In genomic region chr4:133908051-133908450, GRCm38 (mm10) we compare ENCODE assay signal across 29 mouse cellular contexts. TPM values are rescaled to one million over a fixed set of nuclear protein-coding genes. Genes with fewer than 3 reads are reported as not detected.
DNase-seq lines count a peak whose midpoint lies in the region; ATAC-seq and TF ChIP-seq lines count a peak whose summit lies in the region.
"Had no signal": no experiment of that assay in that cellular context is flagged by ENCODE, and none has a peak within 500 bp of the region (broad histone marks: within the 10 kb centered on the region; RNA-seq: fewer than 3 reads in every experiment).

No protein-coding gene starts in this region.

- WGBS in liver, embryonic 15.5 days (ENCODE audit: insufficient replicate concordance): 49% methylated on average over 6 of the region's 6 CpGs
- WGBS in lung, adult 2 months: 65% methylated on average over 6 of the region's 6 CpGs
- WGBS in kidney, adult 2 months: 80% methylated on average over 6 of the region's 6 CpGs

- H3K27me3 ChIP-seq in liver, embryonic 15.5 days: no peaks in the 10 kb centered on the region
- H3K27me3 ChIP-seq in kidney, adult 2 months (replicated peaks; ENCODE audit: control insufficient read depth, insufficient read depth, low read length): no peaks in the 10 kb centered on the region
- H3K27me3 ChIP-seq: forebrain, embryonic 12.5 days; heart, embryonic 13.5 days; hindbrain, embryonic 15.5 days; limb, embryonic 15.5 days; midbrain, embryonic 15.5 days; neural tube, embryonic 15.5 days had no signal

- H3K4me1 ChIP-seq in liver, embryonic 15.5 days (replicated peaks): peaks cover 34% of the 10 kb centered on the region
- peaks cover 51% of the 10 kb centered on the region for H3K4me1 ChIP-seq in bone marrow macrophage, adult 2 months (ENCODE audit: control insufficient read depth, insufficient read depth, low read length)
- peaks cover 14% of the 10 kb centered on the region for H3K4me1 ChIP-seq in lung, adult 2 months (ENCODE audit: control insufficient read depth, insufficient read depth, low read length)
- no peaks in the 10 kb centered on the region; the same call in 1 of the 2 replicates for H3K4me1 ChIP-seq in kidney, adult 2 months (ENCODE audit: control insufficient read depth, insufficient read depth, low read length)

- no peak for ATAC-seq in liver, embryonic 15.5 days (ENCODE audit: insufficient read depth)
- no peak for ATAC-seq in megakaryocyte progenitor cell, adult 5-6 weeks (replicated peaks; ENCODE audit: poor library complexity)
- ATAC-seq: forebrain, postnatal 0 days; inflammation-experienced regulatory T-cells, adult 6 months; midbrain, embryonic 15.5 days had no signal

- TF ChIP-seq POLR2A in bone marrow macrophage, adult 2 months (IDR thresholded peaks at IDR 0.05; ENCODE audit: borderline replicate concordance, low read depth, low read length): no peak
- TF ChIP-seq POLR2A in lung, adult 2 months (IDR thresholded peaks at IDR 0.05; ENCODE audit: borderline replicate concordance, extremely low read depth, low read depth, low read length): 0 out of 2 replicates have a peak, but pooled peaks have one; percentile 36
- no peak for TF ChIP-seq POLR2A in kidney, adult 2 months (IDR thresholded peaks at IDR 0.05; ENCODE audit: low read depth, low read length)

- no peak for TF ChIP-seq CTCF in bone marrow macrophage, adult 2 months (IDR thresholded peaks at IDR 0.05; ENCODE audit: low read depth, low read length)
- no peak for TF ChIP-seq CTCF in lung, adult 2 months (IDR thresholded peaks at IDR 0.05; ENCODE audit: insufficient read depth, low read length)
- TF ChIP-seq CTCF in kidney, adult 2 months (conservative IDR thresholded peaks at IDR 0.05; ENCODE audit: insufficient read depth, insufficient read length, low read depth, low read length): no peak

- no peaks in the 10 kb centered on the region for H3K9me3 ChIP-seq in liver, embryonic 15.5 days (replicated peaks)
- H3K9me3 ChIP-seq: forebrain, embryonic 12.5 days; heart, embryonic 13.5 days; hindbrain, embryonic 15.5 days; limb, embryonic 10.5 days; limb, embryonic 15.5 days; midbrain, embryonic 10.5 days; midbrain, embryonic 15.5 days; neural tube, embryonic 15.5 days had no signal

- H3K9ac ChIP-seq in liver, embryonic 15.5 days: no peak overlapping the region
- H3K9ac ChIP-seq: forebrain, embryonic 12.5 days; forebrain, postnatal 0 days; heart, embryonic 13.5 days; hindbrain, embryonic 15.5 days; limb, embryonic 15.5 days; midbrain, embryonic 15.5 days; neural tube, embryonic 15.5 days had no signal

- DNase-seq in liver: no peak
- DNase-seq in lung, adult 2 months: peak; percentile 20
- peak; percentile 35 for DNase-seq in lung, postnatal 14 days
- DNase-seq in urinary bladder, postnatal 10 days (ENCODE audit: low spot score): no peak
- DNase-seq in kidney, adult 2 months: no peak
- DNase-seq: adrenal gland, postnatal 25 days; cerebellum, adult 2 months; cerebellum, postnatal 14 days; forebrain, postnatal 0 days; heart, adult 2 months; heart, postnatal 10 days; kidney, adult 18-20 months; kidney, postnatal 36 days; layer of hippocampus, postnatal 36 days; retina, postnatal 1 day; right cerebral cortex, postnatal 14 days had no signal

- H3K4me2 ChIP-seq in liver, embryonic 15.5 days: no peak overlapping the region
- H3K4me2 ChIP-seq: forebrain, embryonic 12.5 days; heart, embryonic 13.5 days; hindbrain, embryonic 15.5 days; limb, embryonic 15.5 days; midbrain, embryonic 15.5 days; neural tube, embryonic 15.5 days had no signal

- peak overlapping the region; percentile 35 for H3K27ac ChIP-seq in liver, embryonic 15.5 days (replicated peaks)
- peak overlapping the region; percentile 99 for H3K27ac ChIP-seq in bone marrow macrophage, adult 2 months (ENCODE audit: insufficient read depth, low read depth, low read length)
- no peak overlapping the region; the same call in 1 of the 2 replicates for H3K27ac ChIP-seq in kidney, adult 2 months (ENCODE audit: insufficient read depth, low read depth, low read length)
- H3K27ac ChIP-seq: forebrain, embryonic 12.5 days; heart, adult 2 months; heart, embryonic 13.5 days; hindbrain, embryonic 15.5 days; limb, embryonic 10.5 days; limb, embryonic 15.5 days; midbrain, embryonic 10.5 days; midbrain, embryonic 15.5 days; neural tube, embryonic 15.5 days had no signal

- H3K36me3 ChIP-seq in liver, embryonic 15.5 days (replicated peaks): no peaks in the 10 kb centered on the region
- H3K36me3 ChIP-seq in kidney, adult 2 months (ENCODE audit: control insufficient read depth, insufficient read depth, low read length): no peaks in the 10 kb centered on the region
- H3K36me3 ChIP-seq: forebrain, embryonic 12.5 days; heart, embryonic 13.5 days; hindbrain, embryonic 15.5 days; limb, embryonic 10.5 days; limb, embryonic 15.5 days; midbrain, embryonic 10.5 days; midbrain, embryonic 15.5 days; neural tube, embryonic 15.5 days had no signal

- H3K4me3 ChIP-seq in liver, embryonic 15.5 days (replicated peaks): no peak overlapping the region
- H3K4me3 ChIP-seq in bone marrow macrophage, adult 2 months (ENCODE audit: insufficient read depth, low read length): no peak overlapping the region
- H3K4me3 ChIP-seq in lung, adult 2 months (replicated peaks; ENCODE audit: extremely low read depth, low read depth, low read length): no peak overlapping the region
- H3K4me3 ChIP-seq in kidney, adult 2 months (ENCODE audit: insufficient read depth, low read depth, low read length): no peak overlapping the region
- H3K4me3 ChIP-seq: erythroblast, embryonic 14.5 days; forebrain, embryonic 12.5 days; heart, adult 2 months; heart, embryonic 13.5 days; hindbrain, embryonic 15.5 days; limb, embryonic 10.5 days; limb, embryonic 15.5 days; midbrain, embryonic 10.5 days; midbrain, embryonic 15.5 days; neural tube, embryonic 15.5 days had no signal

RNA-seq across cellular contexts. Expression of gene Rps6ka1, which starts 20.5 kb away (rescaled TPM):
- polyA plus RNA-seq in liver, embryonic 15.5 days (2015; fragmentation: Nextera tagmentation; extraction: Ambion mirVana): 68.0 and 77.2 TPM in 2 replicates
- 100 and 101 TPM in 2 replicates for polyA plus RNA-seq in bone marrow macrophage, adult 2 months (2012; ENCODE audit: insufficient read depth, insufficient read length, missing spikeins)
- polyA plus RNA-seq in lung, adult 2 months (2012; rRNA removed): 57.2 and 65.6 TPM in 2 replicates
- 96.7 and 112 TPM in 2 replicates for total RNA-seq in megakaryocyte progenitor cell, adult 5-6 weeks (2015)
- 126 and 160 TPM in 2 replicates for total RNA-seq in megakaryocyte progenitor cell, adult 5-6 weeks (2017)
- polyA plus RNA-seq in kidney, adult 2 months (2012; rRNA removed): 29.4 and 30.9 TPM in 2 replicates

Comparison
In these comparisons a context has a peak if more than half of its experiments do, and no peak if none do; other contexts are left out.
1. DNase-seq: peak in lung, adult 2 months (single experiment) and lung, postnatal 14 days (single experiment); none in liver (single experiment), urinary bladder, postnatal 10 days (single experiment) and kidney, adult 2 months (single experiment).